Mouse (Mus musculus): ENCODE results near the gene Sumo3.

The Sumo3 gene

DNA sequence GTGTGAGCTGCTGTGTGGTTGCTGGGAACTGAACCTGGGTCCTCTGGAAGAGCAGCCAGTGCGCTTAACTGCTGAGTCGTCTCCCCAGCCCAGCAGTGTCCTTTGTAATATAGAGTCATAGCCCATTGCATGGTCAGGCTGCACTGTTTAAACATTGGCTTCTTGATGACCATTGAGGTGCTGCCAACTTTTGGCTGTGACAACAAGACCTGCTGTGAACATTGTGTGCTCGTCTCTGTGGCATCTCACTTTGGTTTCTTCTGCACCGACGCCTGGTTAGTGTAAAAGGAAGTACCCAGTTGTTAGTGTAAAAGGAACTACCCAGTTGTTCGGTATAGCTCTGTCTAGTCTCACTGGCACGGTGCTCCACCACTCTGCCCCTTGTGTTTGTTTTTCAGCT lies 20.7 kb downstream of the Sumo3 start:
- peak; percentile 20 for DNase-seq (ENCODE audit: low read depth)

DNA sequence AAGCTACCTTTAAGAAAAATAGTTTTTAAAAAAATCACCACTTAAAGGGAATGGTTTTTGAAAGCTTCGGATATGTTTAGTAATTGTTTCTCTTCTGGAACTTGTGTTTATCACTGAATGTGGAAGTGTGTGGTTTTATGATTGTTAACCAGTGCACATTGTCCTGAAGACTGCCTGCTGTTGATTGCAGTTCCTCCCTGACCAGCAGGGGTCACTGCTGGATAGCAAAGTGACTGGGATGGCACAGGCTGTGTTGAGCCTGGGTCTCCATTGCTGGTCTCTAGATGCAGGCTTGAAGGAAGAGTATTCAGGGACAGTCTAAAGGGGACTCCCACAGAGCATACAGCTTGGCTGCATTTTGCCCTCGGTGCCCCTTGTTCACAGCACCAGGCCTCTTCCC lies 21.6 kb downstream of the Sumo3 start:
- peak; percentile 90 for DNase-seq (ENCODE audit: low read depth)

DNA sequence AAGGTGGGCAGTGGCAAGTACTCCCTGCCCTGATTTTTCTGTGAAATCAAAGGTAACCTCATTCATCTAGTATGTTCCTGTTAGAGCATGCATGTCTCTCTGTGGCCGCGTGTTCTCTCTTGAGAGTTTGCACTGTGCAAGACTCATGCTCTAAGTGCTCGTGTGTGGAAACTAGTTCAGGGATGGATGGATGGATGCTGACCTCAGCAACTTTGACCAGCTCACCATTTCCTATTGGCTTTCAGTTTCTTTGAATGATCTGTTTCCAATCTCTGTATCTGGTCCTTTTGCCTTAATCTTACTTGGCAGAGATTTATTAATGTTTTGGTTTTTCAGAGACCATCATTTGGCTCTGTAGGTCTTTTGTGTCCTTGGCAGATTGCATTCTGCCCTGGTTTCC lies 23.3 kb downstream of the Sumo3 start:
- DNase-seq (ENCODE audit: low read depth): no peak

DNA sequence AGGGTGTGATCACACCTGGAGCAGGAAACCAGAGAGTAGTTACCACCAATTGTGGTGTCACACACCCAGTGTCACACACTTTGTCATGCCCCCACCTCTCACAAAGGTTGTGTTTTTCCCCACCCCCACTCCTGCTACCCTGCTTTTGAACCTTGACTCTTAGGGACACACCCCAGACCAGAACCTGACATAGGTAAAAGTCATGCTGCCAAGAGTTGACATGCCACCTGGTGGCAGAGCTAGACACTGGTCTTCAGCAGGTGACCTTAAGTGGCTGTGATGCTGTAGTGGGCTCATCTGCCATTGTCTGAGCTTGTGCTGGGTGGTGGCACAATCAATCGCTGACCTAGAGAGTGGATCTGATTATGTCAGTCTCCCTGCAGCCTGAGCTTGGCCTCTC lies 24.1 kb downstream of the Sumo3 start:
- DNase-seq (ENCODE audit: low read depth): peak; percentile 56

DNA sequence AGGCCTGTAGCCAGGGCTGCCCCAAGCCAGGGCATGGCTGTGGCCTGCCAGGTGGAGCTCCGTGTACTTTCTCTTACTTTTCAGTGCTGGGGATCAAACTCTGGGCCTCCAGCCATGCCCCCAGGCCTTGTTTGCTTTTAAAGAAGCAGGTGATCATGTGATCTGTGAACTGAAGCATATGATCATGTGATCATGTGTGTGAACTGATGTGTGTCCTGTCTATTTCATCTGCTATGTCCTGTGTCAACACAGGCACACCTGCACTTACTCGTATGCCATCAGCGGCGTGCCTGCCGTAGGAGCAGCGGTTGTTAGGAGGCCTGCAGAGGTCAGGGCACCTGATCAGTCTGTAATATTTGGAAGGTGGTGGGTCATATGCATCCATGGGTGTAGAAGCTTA lies 28.1 kb downstream of the Sumo3 start:
- DNase-seq (ENCODE audit: low read depth): no peak

DNA sequence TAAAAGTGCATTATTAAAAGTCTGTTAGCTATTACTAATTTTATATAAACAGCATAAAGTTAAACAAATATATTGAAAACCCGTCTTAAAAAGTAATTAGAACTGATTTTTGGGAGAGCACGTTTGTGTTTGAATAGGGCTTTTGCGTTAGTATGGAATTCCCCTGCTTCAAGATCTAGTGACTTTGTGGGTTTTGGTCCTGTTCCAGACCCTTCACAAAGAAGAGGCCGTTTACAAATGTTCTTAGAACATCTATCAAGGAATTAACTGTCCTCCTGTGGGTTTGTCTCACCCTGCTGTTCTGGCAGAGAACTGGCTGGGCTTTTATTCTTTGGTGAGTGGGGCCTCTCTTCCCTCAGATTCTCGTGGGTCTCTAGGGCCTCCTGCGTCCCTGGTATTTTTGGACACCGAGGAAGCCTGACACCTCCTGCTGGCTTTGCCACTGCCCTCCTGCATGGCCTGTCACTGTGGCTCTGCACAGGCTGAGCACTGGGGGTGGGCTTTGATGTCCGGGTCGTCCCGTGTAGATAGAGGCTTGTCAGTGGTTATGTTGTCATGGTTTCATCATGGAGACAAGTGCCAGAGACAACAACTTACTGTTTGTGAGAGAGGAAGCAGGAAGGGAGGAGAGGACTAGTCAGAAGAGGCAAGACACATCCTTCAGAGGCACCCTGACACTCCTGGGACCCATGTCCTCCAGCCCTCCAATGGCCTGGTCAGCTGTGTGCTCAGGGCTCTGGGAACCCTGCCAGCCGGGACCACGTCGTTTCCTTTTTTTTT lies 28.7 kb downstream of the Sumo3 start:
- peak; percentile 24 for DNase-seq (ENCODE audit: low read depth)

DNA sequence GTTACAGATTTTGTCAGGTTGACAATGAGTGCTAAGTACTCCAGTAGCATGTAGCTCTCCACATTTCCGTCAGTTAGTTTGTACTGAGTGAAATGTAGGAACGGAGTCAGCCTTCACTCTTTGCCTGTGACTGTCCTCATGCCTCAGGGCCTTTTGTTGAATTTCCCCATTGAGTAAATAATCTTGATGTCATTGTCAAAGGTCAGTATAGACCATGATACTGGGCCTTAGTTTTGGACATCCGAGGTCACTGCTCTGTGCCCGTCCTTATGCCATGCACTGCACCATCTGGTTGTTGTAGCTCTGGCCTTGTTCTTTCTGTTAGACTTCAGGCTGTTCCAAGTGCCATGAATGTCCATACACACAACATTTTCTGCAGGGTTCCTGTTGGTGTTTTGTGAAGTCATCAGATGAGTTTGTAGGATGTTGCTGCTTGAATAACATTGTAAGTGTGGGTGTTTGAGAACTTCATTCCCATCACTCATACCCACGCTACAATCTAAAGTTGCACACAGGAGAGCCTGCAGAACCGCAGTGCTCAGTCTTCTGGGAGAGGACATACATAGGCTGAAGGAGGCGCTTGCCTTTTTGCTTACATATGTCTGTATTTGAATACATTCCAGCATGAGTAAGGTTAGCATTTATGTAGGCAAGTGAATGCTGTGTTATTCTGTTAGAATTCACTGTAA lies 30.5 kb downstream of the Sumo3 start:
- DNase-seq (ENCODE audit: low read depth): no peak

DNA sequence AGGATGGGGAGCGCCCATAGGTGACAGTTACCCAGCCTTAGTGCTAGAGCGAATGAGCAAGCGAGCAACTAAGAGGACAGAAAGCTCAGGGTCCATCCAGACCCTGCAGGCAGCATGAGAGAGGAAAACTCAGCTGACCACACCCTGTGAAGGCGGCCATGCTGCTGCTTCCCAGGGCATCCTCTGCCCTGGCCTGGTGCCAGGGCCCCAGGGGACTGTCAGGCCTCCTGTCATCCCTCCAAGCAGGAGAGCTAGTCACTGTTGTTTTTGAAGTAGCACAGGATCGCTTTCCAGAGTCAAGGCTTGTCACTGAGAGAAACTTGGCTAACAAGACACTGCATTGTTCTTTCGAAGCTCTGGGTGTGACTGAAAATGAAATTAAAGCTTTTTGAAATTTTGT lies 33.1 kb downstream of the Sumo3 start:
- no peak for DNase-seq (ENCODE audit: low read depth)

DNA sequence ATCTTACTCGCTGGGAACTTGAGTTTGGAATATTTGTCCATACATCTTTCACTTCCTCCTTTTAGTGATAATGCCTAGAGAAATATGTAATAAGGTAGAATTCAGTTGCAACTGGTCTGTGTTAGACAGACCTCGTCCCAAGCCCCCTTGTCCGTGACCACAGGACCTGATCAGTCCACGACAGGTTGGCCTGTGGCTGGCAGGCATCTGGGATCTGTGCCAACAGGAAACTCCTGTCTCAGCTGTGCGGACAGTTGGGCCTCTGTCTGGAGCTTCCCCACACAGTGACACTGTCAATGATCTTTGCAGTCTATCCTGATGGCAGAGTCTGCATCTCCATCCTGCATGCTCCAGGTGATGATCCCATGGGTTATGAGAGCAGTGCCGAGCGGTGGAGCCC lies 37.3 kb downstream of the Sumo3 start:
- DNase-seq (ENCODE audit: low read depth): no peak

DNA sequence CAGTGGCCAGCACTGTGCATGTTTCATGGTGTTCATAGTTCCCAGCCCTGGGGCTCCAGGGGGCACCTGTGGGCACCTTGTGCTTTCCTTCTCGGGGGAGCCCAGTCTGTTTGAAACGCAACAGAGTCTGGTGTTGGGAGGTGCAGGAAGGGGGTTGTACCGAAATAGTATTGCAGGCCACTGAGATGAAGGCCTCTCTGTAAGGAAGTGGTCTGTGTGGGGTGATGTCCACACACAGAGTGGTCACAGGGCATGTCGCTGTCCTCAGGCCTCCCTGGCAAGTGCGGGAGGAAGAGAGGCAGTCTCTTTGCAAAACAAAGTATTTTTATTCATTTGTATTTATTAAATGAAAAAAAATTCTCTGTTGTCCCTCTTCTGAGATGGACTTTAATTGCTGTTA lies 39.7 kb downstream of the Sumo3 start:
- DNase-seq (ENCODE audit: low read depth): no peak

DNA sequence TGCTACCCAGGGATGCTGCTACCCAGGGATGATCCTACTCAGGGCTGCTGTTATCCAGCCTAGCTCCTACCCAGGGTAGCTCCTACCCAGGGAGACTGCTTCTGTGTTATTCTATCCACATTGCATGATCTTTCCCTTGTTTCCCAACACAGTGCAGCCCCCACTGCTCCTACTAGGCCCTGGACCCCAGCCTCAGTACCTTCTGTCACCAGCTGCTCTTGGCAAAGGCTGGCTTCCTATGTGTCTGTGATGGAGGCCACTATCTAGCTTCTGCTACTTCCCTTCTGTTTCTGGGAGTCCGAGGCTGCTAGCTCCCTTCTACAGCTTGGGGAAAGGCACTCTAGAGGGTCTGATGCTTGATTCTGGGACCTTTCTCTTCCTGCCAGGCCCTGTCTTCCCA lies 41.6 kb downstream of the Sumo3 start:
- no peak for DNase-seq (ENCODE audit: low read depth)

DNA sequence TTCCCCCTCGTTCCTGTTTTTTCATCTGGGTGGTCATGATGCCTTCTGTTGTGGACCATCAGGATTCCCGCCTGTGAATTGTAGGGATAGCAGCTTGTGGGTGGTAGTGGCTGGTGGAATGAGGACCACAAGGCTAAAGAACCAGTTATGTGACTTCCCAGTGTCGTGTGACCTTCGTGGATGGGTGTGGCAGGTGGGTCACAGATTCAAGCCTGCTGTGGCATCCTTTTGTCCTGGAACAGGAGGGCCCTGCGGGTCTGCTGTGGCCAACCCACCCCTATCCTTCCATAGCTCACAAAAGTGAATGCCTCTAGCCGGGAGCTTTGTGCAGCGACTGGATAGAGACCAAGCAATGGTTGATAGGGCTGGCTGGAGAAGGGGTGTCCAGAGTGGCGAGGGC lies 42.0 kb downstream of the Sumo3 start:
- DNase-seq (ENCODE audit: low read depth): no peak

DNA sequence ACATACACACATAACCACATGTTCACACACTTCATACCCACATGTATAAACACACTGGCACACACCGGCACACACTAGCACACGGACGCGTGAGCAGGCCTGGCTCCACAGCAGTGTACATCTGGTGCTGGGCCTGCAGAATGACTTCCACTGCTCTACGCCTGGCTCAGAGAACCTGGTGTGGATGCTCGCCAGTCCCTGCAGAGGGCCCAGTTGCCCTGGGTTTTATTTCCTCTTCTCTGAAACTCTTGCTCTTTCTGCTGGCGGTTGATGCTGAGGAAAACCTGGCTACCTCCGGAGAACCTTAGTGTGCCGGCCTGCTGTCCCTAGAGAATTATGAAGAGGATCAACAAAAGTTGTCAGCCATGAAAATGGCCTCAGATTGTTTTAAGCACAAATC lies 46.1 kb downstream of the Sumo3 start:
- DNase-seq (ENCODE audit: low read depth): no peak

DNA sequence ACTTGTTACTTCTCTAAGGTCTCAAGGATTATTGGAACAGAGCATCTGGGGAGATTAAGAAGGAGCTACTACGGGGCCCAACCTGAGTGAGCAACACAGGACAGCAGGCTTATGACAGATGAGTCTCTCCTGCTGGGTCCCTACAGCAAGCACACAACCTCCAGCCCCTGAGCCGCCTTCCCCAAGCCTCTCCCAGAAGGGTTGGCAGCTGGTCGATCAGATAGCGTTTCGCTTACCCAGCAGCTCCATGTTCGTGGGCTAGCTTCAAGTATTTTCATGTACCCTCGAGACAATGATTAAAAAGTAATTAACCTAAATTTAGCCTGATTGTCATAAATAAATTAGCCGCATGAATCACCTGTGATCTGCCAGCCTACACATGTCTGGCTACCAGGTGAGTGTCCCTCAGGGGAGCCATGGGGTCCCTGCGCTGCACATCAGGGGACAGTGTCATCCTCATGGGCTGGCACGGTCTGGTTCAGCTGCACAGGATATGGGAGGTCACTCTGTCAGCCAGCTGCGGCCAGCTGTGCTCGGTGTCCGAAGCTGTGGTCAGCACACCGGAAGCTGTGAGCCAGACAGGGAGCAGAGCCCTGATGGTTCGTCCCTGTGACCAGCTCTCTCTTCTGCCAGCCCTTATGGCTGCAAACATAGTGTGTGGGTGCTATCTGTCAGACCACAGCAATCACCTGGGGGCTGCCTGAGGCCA lies 52.5 kb downstream of the Sumo3 start:
- DNase-seq (ENCODE audit: low read depth): no peak

DNA sequence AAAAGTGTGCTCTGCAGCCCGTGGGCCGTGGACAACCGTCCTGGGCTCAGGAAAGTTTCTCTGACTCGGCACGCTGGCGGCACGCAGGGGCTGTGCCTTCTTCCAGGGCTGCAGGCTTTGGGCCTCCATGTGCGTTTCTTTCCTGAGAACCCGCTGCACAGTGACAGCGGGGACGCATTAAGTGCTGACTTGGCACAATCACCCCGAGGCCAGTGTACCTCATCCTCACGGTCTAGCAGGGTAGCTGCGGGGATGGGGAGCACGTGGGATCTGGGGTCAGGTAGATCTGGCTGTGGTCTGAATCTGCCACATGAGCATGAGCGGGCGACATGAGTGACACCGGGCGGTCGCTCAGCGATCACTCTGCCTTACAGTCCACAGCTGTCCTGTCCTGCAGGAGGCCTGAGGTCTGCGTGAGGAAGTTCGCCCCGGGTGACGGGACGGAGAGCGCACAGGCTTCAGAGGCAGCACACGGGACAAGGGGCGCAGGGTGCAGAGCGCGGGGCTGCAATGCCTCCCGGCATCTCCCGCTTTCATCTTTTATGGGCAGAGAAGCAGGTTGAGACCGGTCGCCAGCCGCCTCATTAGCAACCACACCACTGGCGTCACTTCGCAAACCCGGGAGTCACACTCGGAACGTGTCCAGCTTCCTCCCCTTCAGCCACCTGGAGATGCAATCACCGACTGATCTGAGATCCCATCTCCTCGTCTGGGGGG lies 58.2 kb downstream of the Sumo3 start:
- DNase-seq (ENCODE audit: low read depth): no peak

DNA sequence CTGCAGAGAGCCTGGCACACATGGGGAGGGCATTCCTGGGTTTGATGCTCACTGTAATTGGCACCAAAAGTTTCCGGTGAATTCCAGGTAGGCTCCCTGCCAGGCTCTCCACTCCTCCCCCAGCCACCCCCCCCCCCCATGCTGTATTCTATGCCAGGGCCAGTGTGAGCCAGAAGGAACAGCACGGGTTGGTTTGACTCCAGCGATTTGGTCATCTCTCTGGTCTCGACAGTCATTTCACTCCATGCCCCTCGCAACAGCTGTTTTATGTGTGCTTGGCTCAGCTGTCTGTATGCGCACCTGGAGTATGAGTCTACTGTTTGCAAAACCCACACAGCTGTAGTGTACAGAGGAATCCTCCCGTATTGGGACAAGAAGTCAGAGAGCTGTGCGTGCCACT lies 60.4 kb downstream of the Sumo3 start:
- no peak for DNase-seq (ENCODE audit: low read depth)

DNA sequence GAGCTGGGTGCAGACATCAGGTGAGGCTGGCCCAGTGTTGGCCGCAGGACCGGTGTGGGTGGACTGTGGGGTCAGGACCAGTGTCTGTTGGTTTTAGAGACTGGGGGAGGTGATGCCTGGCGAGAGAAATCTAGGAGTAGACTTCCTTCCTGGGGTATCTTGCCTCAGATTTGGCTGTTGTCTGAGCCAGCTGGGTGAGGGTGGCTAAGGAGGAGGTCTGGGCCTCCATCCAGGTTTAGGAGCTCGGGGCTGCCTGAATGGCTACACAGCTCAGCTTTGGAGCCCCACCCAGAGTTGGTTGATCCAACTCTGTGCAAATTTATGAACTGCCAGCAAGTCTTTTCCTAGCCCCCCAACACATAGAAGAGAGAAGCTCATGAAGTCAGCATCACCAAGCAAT lies 61.5 kb downstream of the Sumo3 start:
- DNase-seq (ENCODE audit: low read depth): no peak
